In genomic region chr9:95167806-95168205, GRCm38 (mm10) we compare ENCODE assay signal across 24 mouse cellular contexts.
"Had no signal": no experiment of that assay in that cellular context is flagged by ENCODE, and none has a peak within 500 bp of the region (broad histone marks: within the 10 kb centered on the region; RNA-seq: fewer than 3 reads in every experiment).

No protein-coding gene starts in this region.

- H3K4me3 ChIP-seq: limb, embryonic 10.5 days; limb, embryonic 12.5 days; limb, embryonic 13.5 days; limb, embryonic 15.5 days; liver, embryonic 12.5 days; liver, embryonic 13.5 days; liver, embryonic 15.5 days; lung, embryonic 15.5 days; megakaryocyte, embryonic 14.5 days; midbrain, embryonic 10.5 days; midbrain, embryonic 12.5 days; midbrain, embryonic 13.5 days; midbrain, embryonic 15.5 days; myocyte; neural tube, embryonic 12.5 days had no signal

- H3K27ac ChIP-seq: limb, embryonic 10.5 days; limb, embryonic 12.5 days; limb, embryonic 13.5 days; limb, embryonic 15.5 days; liver, embryonic 12.5 days; liver, embryonic 13.5 days; liver, embryonic 14.5 days; liver, embryonic 15.5 days; lung, embryonic 15.5 days; macrophage; midbrain, embryonic 10.5 days; midbrain, embryonic 12.5 days; midbrain, embryonic 13.5 days; midbrain, embryonic 15.5 days; neural tube, embryonic 12.5 days had no signal

- H3K4me1 ChIP-seq: limb, embryonic 10.5 days; limb, embryonic 12.5 days; limb, embryonic 13.5 days; liver, embryonic 12.5 days; liver, embryonic 13.5 days; liver, embryonic 15.5 days; megakaryocyte, embryonic 14.5 days; midbrain, embryonic 10.5 days; midbrain, embryonic 12.5 days; midbrain, embryonic 13.5 days; neural tube, embryonic 12.5 days had no signal

- H3K9ac ChIP-seq: limb, embryonic 12.5 days; limb, embryonic 13.5 days; limb, embryonic 15.5 days; liver, embryonic 12.5 days; liver, embryonic 13.5 days; liver, embryonic 14.5 days; liver, embryonic 15.5 days; liver, postnatal 0 days; lung, embryonic 14.5 days; lung, embryonic 15.5 days; midbrain, embryonic 12.5 days; midbrain, embryonic 13.5 days; midbrain, embryonic 15.5 days; neural tube, embryonic 12.5 days had no signal

- H3K27me3 ChIP-seq: limb, embryonic 12.5 days; limb, embryonic 13.5 days; limb, embryonic 15.5 days; liver, embryonic 12.5 days; liver, embryonic 13.5 days; liver, embryonic 15.5 days; lung, embryonic 15.5 days; midbrain, embryonic 12.5 days; midbrain, embryonic 13.5 days; midbrain, embryonic 15.5 days; neural tube, embryonic 12.5 days had no signal

- DNase-seq: liver; liver, embryonic 13.5 days; liver, postnatal 0 days; lung, adult 2 months; midbrain, embryonic 14.5 days had no signal

- H3K36me3 ChIP-seq: limb, embryonic 10.5 days; limb, embryonic 12.5 days; limb, embryonic 13.5 days; limb, embryonic 15.5 days; liver, embryonic 12.5 days; liver, embryonic 13.5 days; liver, embryonic 15.5 days; lung, embryonic 15.5 days; midbrain, embryonic 10.5 days; midbrain, embryonic 12.5 days; midbrain, embryonic 13.5 days; midbrain, embryonic 15.5 days; neural tube, embryonic 12.5 days had no signal

- H3K4me2 ChIP-seq: limb, embryonic 12.5 days; limb, embryonic 13.5 days; limb, embryonic 15.5 days; liver, embryonic 11.5 days; liver, embryonic 12.5 days; liver, embryonic 13.5 days; liver, embryonic 15.5 days; lung, embryonic 14.5 days; lung, embryonic 15.5 days; midbrain, embryonic 11.5 days; midbrain, embryonic 12.5 days; midbrain, embryonic 13.5 days; midbrain, embryonic 15.5 days; neural tube, embryonic 12.5 days had no signal

- ATAC-seq: liver, embryonic 12.5 days; midbrain, embryonic 13.5 days had no signal

- H3K9me3 ChIP-seq: limb, embryonic 10.5 days; limb, embryonic 12.5 days; limb, embryonic 13.5 days; limb, embryonic 15.5 days; liver, embryonic 12.5 days; liver, embryonic 13.5 days; liver, embryonic 15.5 days; lung, embryonic 15.5 days; megakaryocyte, embryonic 14.5 days; midbrain, embryonic 10.5 days; midbrain, embryonic 12.5 days; midbrain, embryonic 13.5 days; midbrain, embryonic 15.5 days; neural tube, embryonic 12.5 days had no signal
